Mouse (Mus musculus) spleen, postnatal 4 days (tissue): Measurements from ENCODE around the gene Gm21312.
"Not testable (repeated sequence)": the region's sequence is repeated elsewhere in the genome, so short reads cannot be mapped to it uniquely, and the experiment has no call there.

Experiments
- DNase-seq, 2 experiments: peaks; one replicate each; pipeline ENCODE4 v3.0.0; 2022; ENCODE audit warnings: low spot score in 2 of 2

Gm21312 gene

GRCm38 (mm10) chr10:104176724-104177123 lies at the start of gene Gm21312:
TSS of gene Gm21312 (plus strand) at chr10:104177024.
- not testable (repeated sequence) for DNase-seq

GRCm38 (mm10) chr10:104142687-104143086 lies 34.1 kb upstream of the Gm21312 start, which contains the start of gene Gm21293:
TSS of gene Gm21293 (plus strand) at chr10:104142987.
- DNase-seq = not testable (repeated sequence)

- not testable (repeated sequence) for DNase-seq
Observed at GRCm38 (mm10) chr10:104151197-104151596, 25.6 kb upstream of the Gm21312 start, which contains the start of gene Gm6763. TSS of gene Gm6763 (plus strand) at chr10:104151497.

GRCm38 (mm10) chr10:104159706-104160105 lies 17.1 kb upstream of the Gm21312 start, which contains the start of gene Gm8764:
TSS of gene Gm8764 (plus strand) at chr10:104160006.
- DNase-seq = not testable (repeated sequence)

- DNase-seq = not testable (repeated sequence)
Observed at GRCm38 (mm10) chr10:104168215-104168614, 8.6 kb upstream of the Gm21312 start, which contains the start of gene Gm21304. TSS of gene Gm21304 (plus strand) at chr10:104168515.

GRCm38 (mm10) chr10:104185233-104185632 lies 8.4 kb downstream of the Gm21312 start, which contains the start of gene Gm20765:
TSS of gene Gm20765 (plus strand) at chr10:104185533.
- not testable (repeated sequence) for DNase-seq

- DNase-seq = not testable (repeated sequence)
Observed at GRCm38 (mm10) chr10:104193742-104194141, 16.9 kb downstream of the Gm21312 start, which contains the start of gene Gm4340. TSS of gene Gm4340 (plus strand) at chr10:104194042.

- no peak for DNase-seq
Observed at GRCm38 (mm10) chr10:104209655-104210054, 32.8 kb downstream of the Gm21312 start.

- no peak for DNase-seq
Observed at GRCm38 (mm10) chr10:104210268-104210990, 33.6 kb downstream of the Gm21312 start.

- DNase-seq = no peak
Observed at GRCm38 (mm10) chr10:104214527-104214926, 37.7 kb downstream of the Gm21312 start.

- DNase-seq = no peak
Observed at GRCm38 (mm10) chr10:104220303-104221021, 43.6 kb downstream of the Gm21312 start.
